Mouse (Mus musculus): ENCODE measurements around the gene Ankrd39.

The Ankrd39 gene

GRCm38 (mm10) chr1:36546888-36547471, at the start of gene Ankrd39:
Gene Ankrd39 (minus strand): TSS chr1:36547445.
- DNase-seq (ENCODE audit: low read depth, low spot score), result peak; percentile 99

GRCm38 (mm10) chr1:36596114-36596513, 48.9 kb upstream of the Ankrd39 start:
- DNase-seq (ENCODE audit: low read depth, low spot score), result no peak

- DNase-seq (ENCODE audit: low read depth, low spot score), result no peak
Observed at GRCm38 (mm10) chr1:36595167-36595931, 48.1 kb upstream of the Ankrd39 start.

GRCm38 (mm10) chr1:36593099-36593498, 45.9 kb upstream of the Ankrd39 start:
- no peak for DNase-seq (ENCODE audit: low read depth, low spot score)

GRCm38 (mm10) chr1:36591408-36591807, 44.2 kb upstream of the Ankrd39 start:
- no peak for DNase-seq (ENCODE audit: low read depth, low spot score)

- DNase-seq (ENCODE audit: low read depth, low spot score), result no peak
Observed at GRCm38 (mm10) chr1:36590664-36591063, 43.4 kb upstream of the Ankrd39 start.

- no peak for DNase-seq (ENCODE audit: low read depth, low spot score)
Observed at GRCm38 (mm10) chr1:36589486-36589885, 42.2 kb upstream of the Ankrd39 start.

GRCm38 (mm10) chr1:36588476-36589450, 41.5 kb upstream of the Ankrd39 start:
- DNase-seq (ENCODE audit: low read depth, low spot score), result peak; percentile 82

- DNase-seq (ENCODE audit: low read depth, low spot score), result no peak
Observed at GRCm38 (mm10) chr1:36587860-36588259, 40.6 kb upstream of the Ankrd39 start.

GRCm38 (mm10) chr1:36586288-36586687, 39.0 kb upstream of the Ankrd39 start:
- DNase-seq (ENCODE audit: low read depth, low spot score), result peak; percentile 40

- no peak for DNase-seq (ENCODE audit: low read depth, low spot score)
Observed at GRCm38 (mm10) chr1:36583408-36584116, 36.3 kb upstream of the Ankrd39 start.

GRCm38 (mm10) chr1:36582211-36582610, 35.0 kb upstream of the Ankrd39 start:
- no peak for DNase-seq (ENCODE audit: low read depth, low spot score)

- DNase-seq (ENCODE audit: low read depth, low spot score), result no peak
Observed at GRCm38 (mm10) chr1:36581260-36581659, 34.0 kb upstream of the Ankrd39 start.

- DNase-seq (ENCODE audit: low read depth, low spot score), result peak; percentile 74
Observed at GRCm38 (mm10) chr1:36580384-36581207, 33.4 kb upstream of the Ankrd39 start.

GRCm38 (mm10) chr1:36579974-36580383, 32.7 kb upstream of the Ankrd39 start:
- DNase-seq (ENCODE audit: low read depth, low spot score), result peak; percentile 53

- no peak for DNase-seq (ENCODE audit: low read depth, low spot score)
Observed at GRCm38 (mm10) chr1:36576991-36577675, 29.9 kb upstream of the Ankrd39 start.

GRCm38 (mm10) chr1:36575347-36575746, 28.1 kb upstream of the Ankrd39 start:
- no peak for DNase-seq (ENCODE audit: low read depth, low spot score)

GRCm38 (mm10) chr1:36574196-36574955, 27.1 kb upstream of the Ankrd39 start:
- DNase-seq (ENCODE audit: low read depth, low spot score), result no peak

GRCm38 (mm10) chr1:36573524-36573923, 26.3 kb upstream of the Ankrd39 start:
- no peak for DNase-seq (ENCODE audit: low read depth, low spot score)
